Mouse (Mus musculus): Measurements from ENCODE around the gene 4632433K11Rik.
"Not testable (repeated sequence)": the region's sequence is repeated elsewhere in the genome, so short reads cannot be mapped to it uniquely, and the experiment has no call there.

4632433K11Rik gene

DNA sequence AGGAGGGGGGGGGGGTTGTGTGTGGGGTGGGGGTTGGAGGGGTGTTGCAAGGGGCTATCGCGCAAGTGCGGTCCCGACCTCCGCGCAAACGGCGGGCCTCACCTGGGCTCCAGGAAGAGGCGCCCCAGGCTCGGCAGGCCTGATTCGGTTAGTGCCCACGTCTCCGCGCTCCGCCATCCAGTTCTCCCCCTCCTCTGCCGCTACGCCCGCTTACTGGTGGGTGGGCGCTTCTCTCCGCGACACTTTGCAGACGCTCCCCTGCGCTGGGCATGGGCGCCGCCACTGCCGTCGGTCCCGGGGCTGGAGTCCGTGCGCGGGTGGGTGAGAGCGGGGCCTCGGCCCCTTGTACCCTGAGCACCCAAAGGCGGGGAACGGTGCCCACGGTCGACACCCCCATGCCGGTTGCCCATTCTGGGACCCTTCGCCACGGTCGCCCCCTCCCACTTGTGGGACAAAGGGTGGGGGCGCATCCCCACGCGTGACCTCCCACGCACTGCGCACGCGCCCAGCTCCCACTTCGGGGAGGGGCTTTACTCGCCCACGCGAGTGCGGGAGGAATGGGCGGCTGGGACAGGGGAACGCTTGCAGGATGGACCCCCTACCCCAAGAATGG, 22.8 kb downstream of the 4632433K11Rik start:
- DNase-seq (ENCODE audit: low read depth, low spot score), result no peak

DNA sequence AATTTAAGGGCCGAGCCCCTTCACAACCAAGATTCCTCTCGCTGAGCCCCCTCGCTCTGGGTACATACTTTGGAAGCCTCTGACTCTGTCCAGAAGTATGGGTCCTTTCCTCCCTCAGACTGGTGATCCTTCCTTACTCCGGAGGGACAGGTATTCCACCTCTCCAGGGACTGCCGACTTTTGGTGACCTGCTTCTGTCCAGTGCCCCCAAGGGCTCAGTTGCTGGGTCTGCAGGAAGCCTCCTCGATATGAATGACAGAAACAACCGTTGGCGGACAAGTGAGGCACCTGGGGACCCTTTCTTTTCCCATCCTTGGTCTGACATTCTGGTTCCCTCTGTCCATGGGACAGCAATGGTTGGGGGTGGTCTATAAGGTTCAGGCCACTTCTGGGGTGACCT, 23.5 kb downstream of the 4632433K11Rik start:
- DNase-seq (ENCODE audit: low read depth, low spot score), result no peak

DNA sequence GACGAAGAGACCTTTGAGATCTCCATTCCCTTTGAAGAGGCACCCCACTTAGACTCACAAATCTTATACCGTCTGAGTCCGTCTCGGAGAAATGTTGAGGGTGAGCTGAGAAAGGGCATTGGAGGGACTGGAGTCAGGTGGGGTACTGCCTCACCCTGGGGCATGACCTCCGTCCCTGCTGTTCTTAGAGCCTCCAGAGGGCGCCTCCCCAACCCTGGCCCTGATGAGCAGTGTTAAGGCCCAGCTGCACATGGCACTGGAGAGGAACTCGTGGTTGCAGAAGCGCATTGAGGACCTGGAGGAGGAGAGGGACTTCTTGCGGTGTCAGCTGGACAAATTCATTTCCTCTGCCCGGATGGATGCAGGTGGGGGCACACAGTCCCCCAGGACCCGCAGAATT, 23.9 kb downstream of the 4632433K11Rik start:
- no peak for DNase-seq (ENCODE audit: low read depth, low spot score)

DNA sequence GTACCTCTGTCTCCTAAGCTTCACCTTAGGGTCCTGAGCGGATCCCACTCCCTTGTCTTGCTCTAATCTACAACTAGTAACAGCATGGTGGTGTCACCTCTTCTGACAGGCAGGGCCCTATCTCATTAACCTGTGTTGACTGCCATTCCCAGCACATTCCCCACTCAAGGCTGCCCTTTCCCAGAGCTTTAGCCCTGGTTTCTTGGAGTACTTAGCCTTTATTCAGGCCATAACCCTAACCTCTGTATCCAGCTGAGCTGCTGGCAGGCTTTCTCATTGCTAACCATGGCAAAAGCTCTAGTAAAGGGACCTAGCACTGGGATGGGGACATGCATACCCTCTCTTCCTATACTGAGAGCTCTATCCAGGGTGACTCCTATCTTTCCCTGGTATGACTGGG, 24.7 kb downstream of the 4632433K11Rik start:
- DNase-seq (ENCODE audit: low read depth, low spot score), result no peak

DNA sequence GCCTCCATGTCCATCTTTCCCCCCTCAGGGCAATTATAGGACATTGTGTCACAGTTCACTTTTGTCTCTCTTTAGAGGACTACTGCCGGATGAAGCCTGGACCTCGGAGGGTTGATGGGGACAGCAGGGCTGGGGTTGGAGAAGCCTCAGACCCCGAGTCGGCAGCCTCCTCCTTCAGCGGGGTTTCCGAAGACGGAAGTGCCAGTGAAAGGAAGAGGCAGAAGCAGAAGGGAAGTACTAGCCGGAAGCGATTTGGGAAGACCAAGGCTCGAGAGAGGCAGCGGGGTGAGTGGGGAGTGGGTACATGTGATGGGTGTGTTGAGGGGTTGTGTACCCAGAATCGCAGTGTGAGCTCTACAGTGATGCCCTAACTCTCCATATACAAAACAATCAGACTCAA, 25.5 kb downstream of the 4632433K11Rik start:
- DNase-seq (ENCODE audit: low read depth, low spot score), result no peak

DNA sequence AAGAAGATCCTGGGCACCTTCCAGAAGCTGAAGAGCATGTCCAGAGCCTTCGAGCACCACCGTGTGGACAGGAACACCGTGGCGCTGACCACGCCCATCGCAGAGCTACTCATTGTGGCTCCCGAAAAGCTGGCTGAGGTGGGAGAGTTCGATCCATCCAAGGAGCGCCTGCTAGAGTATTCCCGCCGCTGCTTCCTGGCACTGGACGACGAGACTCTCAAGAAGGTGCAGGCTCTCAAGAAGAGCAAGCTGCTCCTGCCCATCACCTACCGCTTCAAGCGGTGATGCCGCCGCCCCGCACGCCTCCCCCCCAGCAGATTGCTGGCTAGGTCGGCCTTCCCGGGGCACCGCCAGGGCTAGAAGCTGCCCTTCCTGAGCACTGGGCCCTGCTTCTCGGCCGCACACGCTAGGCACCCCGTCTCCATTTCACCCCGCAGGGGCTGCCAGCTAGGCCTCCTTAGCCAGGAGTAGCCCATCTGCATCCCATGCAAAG, 26.4 kb downstream of the 4632433K11Rik start:
- DNase-seq (ENCODE audit: low read depth, low spot score), result no peak

DNA sequence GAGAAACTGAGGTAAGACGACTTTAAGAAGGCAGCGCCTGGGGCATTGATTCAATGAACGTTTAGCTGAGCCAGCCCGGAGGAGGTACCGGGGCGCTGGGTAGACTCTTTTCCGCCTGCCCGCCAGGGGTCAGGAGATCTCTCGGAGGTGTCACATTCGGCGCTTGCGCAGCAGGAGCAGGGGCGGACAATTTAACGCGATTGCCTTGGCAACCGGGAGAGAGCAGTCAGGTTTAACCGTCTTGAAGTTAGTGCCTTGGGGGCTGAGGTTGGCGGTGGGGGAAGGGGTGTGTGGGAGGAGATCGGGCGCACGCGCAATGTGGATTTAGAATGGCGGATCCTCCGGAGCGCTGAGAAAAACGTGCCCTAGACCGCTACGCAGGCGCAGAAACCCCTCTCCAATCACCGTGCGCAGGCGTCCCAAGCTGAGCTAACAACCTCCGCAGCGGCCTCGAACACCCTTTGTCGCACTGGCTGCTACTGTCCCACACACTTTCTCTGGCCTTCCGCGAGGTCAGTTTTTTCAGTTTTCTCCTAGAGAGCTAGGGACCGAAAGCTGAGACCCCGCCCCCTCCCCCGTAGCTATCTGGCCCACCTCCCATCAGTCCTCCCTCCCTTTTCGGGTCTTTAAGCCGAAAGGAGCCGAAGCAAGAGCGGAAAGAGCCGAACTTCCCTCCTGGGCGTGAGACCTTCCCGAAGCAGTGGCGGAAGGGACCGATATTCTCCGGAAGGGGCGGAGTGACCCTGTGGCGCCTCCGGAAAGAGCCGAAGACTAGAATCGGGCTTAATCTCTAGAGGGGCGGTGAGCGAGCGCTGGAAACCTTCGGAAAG, 27.2 kb downstream of the 4632433K11Rik start:
- DNase-seq (ENCODE audit: low read depth, low spot score), result peak; percentile 97

DNA sequence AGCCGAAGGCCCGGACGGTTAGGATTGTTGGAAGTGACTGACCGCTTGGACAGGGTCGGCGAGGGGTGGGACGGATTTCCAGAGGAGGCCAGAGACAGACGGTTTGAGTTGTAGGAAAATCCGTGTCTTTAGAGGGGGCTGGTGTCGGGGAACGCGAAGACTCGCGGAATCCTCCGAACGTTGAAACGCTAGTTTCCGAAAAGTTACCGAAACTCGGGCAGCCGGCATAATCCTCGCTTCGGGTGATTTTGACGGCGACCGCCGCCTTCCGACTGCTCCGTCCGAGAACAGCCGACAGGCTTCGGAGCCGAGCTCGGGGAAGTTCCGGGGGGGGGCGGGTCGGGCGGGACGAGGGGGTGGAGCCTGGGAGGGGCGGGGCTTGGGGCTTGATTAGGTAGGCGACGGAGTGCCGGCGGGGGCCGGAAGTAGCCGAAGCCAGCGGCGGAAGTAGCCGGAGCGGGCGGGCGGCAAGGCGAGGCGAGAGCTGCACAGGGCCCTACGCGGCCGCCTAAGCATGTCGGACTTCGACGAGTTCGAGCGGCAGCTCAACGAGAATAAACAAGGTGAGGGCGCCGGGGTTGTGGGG, 27.9 kb downstream of the 4632433K11Rik start, which contains the start of gene U2af2:
TSS of gene U2af2 (plus strand) at position 370 of the 586 bp plus-strand sequence.
- DNase-seq (ENCODE audit: low read depth, low spot score), result peak; percentile 84

DNA sequence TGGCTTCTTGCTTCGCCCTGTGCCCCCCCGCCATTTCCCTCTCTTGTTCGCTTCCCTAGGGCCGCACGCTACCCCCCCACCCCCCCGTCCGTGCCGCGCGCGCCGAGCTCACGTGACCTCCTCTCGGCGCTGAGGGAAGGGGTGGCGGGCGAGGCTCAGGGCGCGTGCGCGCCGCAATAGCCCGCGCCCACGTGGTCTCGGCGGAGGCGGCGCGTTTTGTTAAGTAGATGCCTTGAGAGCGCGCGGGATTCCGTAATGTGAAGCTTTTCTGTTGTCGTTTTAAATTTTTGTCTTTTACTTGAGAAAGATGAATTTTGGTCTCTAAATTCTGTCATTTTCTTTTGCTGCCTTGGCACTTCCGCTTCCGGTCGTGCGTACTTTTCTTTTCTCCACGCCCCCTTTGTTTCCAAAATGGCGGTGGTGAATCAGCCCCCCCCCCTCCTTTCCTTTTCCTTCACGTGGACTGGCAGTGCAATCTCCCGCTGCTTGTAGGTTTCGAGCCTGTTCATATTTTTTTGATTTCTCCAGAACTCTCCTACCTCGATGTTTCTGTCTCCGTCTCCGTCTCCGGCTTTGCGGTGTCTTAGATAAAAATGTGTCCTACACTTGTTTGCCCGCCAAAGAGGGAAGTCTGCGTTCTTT, 28.6 kb downstream of the 4632433K11Rik start:
- DNase-seq (ENCODE audit: low read depth, low spot score), result peak; percentile 61

DNA sequence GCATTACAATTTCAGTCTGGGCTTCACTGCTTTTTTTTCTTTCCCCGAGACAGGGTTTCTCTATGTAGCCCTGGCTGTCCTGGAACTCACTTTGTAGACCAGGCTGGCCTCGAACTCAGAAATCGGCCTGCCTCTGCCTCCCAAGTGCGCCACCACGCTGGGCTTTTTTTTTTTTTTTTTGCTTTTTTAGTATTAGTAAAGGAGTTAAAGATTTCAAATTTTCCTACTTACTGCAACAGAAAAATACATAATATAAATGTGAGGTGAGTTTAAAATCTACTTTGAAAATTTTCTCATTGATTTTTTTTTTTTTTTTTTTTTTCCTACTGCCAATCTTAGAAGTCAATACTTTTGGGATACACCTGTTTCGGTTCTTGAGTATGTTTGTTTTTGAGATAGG, 31.0 kb downstream of the 4632433K11Rik start:
- no peak for DNase-seq (ENCODE audit: low read depth, low spot score)

DNA sequence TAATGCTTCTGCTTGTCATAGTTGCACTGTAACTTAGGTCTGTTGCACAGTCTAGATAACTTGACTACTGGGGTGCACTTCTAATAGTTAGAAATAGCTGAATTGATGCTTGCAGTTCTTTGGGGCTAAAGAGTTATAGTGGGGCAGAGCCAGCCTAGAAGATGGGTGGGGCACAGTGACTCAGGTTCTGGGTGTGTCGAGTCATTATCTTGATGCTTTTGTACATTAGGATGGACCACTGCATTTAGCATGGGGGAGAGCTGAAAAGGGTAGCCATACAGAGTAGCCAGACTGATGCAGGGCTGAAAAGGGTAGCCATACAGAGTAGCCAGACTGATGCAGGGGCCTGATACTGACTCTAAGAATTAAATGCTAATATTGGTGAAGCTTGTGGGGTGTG, 39.7 kb downstream of the 4632433K11Rik start:
- no peak for DNase-seq (ENCODE audit: low read depth, low spot score)

DNA sequence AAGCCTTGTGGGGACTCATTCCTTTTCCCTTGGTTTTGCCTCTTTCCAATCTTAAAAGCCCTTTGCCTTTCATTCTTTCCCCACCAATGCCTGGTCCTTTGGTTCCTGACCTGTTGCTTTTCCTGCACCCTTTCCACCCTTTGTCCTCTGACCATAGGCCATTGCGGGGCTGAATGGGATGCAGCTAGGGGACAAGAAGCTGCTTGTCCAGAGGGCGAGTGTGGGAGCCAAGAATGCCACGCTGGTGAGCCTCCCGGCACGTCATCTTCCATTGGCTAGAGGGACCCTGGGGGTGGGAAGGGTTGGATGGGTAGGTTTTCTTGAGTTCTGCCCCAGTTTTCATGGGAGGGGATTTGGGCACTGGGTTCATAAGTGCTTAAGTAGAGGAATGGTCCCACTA, 41.1 kb downstream of the 4632433K11Rik start:
- DNase-seq (ENCODE audit: low read depth, low spot score), result no peak

DNA sequence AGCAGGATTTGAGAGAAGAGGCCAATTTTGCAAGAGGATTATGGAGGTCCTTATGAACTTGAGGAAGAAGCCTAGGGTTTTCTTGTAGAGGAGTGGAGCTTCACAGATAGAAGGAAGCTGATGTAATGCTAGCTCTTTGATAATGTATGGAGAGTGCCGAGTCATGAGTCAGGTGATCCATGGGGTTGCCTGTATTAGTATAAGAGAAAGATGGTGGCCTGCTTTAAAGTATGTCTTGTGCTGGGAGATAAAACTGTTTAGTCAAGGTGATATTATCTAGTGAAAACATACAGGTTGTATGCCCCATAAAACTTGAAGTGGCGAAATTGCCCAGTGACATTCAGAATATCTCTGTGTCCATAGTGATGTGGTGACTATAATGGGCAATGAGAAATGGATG, 43.0 kb downstream of the 4632433K11Rik start:
- no peak for DNase-seq (ENCODE audit: low read depth, low spot score)

DNA sequence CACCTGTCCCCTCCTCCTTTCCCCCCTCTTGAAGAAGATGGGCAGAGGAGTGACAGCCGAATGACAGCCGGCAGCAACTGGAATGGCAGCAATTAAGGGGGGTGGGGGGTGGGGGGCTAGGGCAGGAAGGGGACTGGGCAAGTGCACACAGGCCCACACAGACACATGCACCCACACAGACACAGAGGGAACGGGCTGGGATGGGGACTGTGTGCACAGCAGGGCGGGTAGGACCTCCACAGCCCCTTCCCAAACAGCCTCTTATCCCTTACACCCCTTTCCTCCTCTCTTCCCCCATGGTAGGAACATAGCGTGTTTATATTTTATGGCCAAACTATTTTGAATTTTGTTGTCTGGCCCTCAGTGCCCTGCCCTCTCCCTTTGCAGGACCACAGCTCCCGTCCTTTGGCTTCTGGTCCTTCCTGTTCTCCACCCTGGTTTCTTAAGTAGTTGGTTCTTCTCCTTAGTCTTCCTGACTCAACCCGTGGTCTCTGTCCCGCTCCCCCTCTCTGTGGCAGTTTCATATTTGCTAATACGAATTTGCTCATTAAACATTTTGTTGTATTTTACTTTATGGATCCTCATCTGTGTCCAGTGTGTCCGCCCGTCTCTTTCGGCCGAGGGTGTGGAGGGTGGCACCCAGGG, 45.6 kb downstream of the 4632433K11Rik start:
- DNase-seq (ENCODE audit: low read depth, low spot score), result not testable (repeated sequence)

DNA sequence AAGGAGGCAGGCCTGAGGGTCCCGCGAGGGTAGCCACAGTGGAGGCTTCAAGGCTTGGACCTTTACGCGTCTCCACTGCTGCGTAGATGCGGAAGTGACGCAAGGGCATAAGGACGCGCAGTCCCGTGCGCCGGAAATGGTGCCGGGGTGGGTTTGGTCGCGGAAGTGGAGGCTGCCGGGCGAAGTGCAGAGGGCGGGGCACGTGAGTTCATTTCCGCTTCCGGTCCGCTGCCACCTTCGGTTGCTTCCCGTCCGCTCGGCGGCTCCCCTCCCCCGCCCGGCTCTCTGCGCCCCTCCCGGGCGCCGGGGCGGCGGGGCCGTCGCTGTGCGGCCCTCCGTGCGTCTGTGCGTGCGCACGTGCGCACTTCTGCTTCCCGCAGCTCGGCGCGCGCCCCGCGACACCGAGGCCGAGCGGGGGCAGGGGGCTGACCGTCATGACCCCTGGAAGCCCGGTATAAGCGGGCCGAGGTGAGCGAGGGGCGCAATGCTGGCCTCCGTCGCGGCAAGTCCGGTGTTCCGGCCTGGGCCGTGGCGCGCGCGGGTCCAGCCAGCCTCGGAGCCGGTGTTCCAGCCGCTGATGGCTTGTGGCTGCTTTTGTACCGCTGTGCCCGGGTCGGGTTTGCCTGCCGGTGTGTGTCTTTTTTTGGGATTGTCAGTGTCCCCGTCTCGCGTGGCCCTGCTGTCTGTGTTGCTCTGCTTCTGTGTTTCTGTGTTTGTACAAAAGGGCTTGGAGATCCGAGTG, 46.3 kb downstream of the 4632433K11Rik start, which contains the start of gene Epn1:
TSS of gene Epn1 (plus strand) at position 226 of the 742 bp plus-strand sequence.
- peak; percentile 89 for DNase-seq (ENCODE audit: low read depth, low spot score)

DNA sequence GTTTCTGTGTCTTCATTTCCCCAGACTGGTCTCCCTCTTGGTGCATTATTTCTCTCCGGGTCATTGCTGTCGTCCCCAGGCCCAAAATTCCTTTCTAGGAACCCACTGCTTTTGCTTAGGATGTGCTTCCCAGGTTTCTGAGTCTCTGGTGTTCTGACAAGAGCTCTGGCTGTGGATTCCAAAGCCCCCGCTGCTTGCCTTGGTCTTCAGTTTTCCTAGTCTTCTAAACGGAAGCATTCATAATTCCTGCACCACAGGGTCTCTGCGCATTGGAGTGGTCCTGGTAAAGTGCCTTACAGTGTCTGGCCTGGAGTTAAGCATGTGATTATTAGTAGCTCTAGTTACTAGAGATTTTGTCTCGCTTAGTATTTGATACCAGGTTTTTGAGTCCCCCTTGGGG, 46.9 kb downstream of the 4632433K11Rik start:
- DNase-seq (ENCODE audit: low read depth, low spot score), result no peak

DNA sequence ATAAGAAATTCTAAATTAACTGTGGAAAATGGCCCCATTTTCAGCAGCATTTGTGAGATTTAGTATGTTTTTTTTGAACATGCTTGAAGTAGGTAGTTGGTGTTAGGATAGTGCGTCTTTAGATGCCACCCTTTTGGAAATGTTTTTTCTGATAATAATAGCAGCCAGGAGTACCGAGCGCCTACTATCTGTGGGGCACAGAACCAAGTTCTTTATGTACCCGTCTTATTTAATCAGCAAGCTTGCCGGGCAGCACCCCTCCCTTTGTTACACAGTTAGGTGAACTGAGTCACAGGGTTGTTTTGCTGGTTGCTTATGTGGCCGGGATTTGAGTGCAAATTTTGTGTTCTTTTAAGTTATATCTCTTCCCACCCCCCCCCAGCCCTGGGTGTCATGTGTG, 47.3 kb downstream of the 4632433K11Rik start:
- DNase-seq (ENCODE audit: low read depth, low spot score), result no peak

DNA sequence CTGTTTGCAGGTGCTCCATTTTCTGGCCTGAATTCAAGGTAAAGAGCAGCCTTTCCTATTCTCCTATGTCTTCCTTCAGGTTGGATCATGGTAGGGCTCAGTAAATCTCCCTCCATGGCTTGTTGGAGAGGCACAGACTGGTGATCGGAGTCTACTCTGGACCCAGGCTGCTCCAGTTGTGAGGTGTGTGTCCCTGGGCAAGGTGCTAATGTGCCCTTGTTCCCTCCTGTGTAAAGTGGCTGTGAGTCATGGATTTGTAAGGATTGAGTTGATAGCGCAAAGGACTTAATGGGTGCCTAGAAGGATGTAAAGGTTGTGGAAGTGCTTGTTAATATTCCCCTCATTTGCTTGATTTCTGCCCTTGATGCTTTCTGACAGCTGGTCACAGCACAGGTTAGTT, 48.0 kb downstream of the 4632433K11Rik start:
- no peak for DNase-seq (ENCODE audit: low read depth, low spot score)

DNA sequence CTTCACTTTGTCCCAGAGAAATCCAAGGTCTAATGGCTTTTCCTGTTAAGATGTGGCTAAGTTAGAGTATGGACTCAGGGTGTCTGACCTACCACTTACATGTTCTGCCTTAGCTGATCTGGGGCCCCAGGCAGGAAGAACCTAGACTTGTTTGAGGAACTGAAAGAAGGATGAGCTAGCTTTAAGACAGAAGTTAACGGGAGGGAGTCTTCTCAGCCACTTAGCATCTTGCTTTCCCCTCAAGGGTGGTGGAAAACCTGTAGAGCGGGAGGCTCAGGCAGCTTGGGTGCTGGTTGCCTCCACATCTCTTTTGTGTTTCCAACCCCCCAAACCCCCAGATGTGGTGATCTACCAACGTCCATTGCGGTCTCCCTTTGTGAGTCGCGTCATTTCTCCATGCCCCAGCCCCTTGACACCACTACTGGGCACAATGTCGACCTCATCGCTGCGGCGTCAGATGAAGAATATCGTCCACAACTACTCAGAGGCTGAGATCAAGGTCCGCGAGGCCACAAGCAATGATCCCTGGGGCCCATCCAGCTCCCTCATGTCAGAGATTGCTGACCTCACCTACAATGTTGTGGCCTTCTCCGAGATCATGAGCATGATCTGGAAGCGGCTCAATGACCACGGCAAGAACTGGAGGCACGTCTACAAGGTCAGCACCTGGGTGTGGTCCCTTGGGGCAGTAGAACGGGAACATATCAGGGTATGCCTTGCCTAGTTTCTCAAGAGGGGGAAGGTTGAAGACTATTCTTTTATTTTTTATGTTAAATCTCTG, 49.6 kb downstream of the 4632433K11Rik start:
- DNase-seq (ENCODE audit: low read depth, low spot score), result no peak

All from brain, embryonic 18.5 days (tissue).